Mouse (Mus musculus): ENCODE measurements at regions not wholly inside any gene's neighbourhood (a gene's known extent, or its start where the extent isn't known, plus 50 kb on each side); places are given as distances from the start of the nearest gene placed in this dataset.
A peak's percentile ranks its signal among the peaks of the same experiment; 100 is the strongest.

DNA sequence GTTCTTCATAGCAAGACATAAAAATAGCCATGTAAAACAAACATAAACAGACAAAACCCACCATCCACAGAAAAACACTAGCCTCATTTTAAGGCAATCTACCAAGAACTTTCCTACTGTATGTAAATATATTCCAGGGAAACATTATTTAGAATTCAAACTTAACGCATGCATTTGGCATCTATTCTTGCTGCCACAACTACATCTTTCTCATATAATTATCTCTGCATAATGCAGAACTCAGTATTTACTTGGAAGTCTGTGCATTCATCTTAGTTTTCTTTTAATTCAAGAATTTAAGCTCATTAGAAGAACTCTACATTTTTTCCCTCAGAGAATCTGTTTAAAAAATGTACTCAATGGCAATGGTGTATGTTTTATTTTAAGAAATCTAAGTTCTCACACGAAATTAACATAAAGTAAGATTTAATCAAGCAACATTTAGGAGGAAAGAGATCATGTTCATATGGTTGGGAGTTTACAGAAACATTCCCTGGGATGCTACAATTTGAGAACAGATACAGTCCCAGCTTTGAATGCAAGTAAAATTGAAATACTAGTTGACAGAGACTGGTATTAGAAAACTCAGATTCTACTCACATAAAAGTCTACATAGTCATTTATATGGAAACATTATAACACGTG is 1114.7 kb downstream of the Sorcs1 start:
- Histone ChIP-seq H3K9ac (no peak overlapping the region), H3K9me3 (no peaks in the 10 kb centered on the region), H3K4me1 (no peaks in the 10 kb centered on the region), H3K4me2 (no peak overlapping the region), H3K27me3 (no peaks in the 10 kb centered on the region), H3K27ac (no peak overlapping the region), H3K36me3 (replicated peaks) (no peaks in the 10 kb centered on the region), H3K4me3 (replicated peaks) (no peak overlapping the region)
- no peak for ATAC-seq (ENCODE audit: low FRiP score)
- 77% methylated on average over 3 of the region's 3 CpGs for WGBS

DNA sequence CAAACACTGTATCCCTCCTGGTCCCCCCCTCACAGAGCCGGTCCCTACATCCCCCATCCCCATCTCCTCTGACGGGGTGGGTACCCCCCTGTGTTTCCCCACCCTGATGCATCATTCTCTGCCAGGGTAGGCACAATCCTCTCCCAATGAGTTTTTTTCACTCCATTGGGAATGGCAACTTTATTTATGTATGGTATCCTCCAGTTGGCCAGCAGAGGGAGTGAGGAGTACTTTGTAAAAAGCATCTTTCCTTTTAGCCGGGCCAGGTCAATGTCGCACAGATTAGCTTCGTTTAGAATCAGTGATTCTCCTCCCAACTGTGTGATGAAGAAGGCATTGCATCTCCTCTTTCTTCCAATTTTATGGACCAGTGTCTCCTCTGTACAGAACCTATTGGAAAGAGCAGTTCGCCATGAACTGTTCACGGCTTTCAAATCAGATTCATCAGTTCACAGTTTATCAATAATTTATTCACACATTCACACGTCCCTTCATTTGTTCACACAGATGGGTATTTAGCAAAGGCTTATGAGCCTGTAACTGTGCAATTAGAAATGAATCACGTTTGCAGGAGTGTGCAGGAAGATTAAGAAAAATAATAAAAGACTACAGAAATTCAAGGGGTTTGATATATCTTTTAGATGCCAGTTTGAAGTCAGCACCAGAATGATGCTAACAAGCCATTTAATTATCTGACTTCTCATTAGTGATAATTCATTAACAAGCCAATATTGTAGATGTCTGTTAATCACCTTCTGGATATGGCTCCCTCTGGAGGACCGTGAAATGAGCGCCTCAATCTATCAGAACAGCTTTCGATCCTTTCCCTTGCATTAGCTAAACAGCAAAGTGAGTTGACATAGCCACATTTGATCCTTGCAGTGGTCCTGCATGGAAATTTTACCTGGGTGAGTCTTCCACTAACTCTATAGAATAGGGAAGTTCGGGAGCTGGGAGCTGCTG is 1138.7 kb downstream of the Sorcs1 start:
- no peak overlapping the region for H3K4me3 ChIP-seq (replicated peaks)
- no peaks in the 10 kb centered on the region for H3K36me3 ChIP-seq (replicated peaks)
- H3K4me2 ChIP-seq = no peak overlapping the region
- no peak overlapping the region for H3K9ac ChIP-seq
- no peaks in the 10 kb centered on the region for H3K27me3 ChIP-seq
- WGBS = 55% methylated on average over 13 of the region's 13 CpGs
- H3K27ac ChIP-seq = no peak overlapping the region
- no peaks in the 10 kb centered on the region for H3K4me1 ChIP-seq
- no peaks in the 10 kb centered on the region for H3K9me3 ChIP-seq
- peak; percentile 79 for ATAC-seq (ENCODE audit: low FRiP score)

All from forebrain, embryonic 12.5 days (tissue).